Mouse (Mus musculus): ENCODE measurements around the gene Rsu1. TPM values are rescaled to one million over a fixed set of nuclear protein-coding genes. Genes with fewer than 3 reads are reported as not detected.

Gene Rsu1
- total RNA-seq (2023) = 50.4 TPM

DNA sequence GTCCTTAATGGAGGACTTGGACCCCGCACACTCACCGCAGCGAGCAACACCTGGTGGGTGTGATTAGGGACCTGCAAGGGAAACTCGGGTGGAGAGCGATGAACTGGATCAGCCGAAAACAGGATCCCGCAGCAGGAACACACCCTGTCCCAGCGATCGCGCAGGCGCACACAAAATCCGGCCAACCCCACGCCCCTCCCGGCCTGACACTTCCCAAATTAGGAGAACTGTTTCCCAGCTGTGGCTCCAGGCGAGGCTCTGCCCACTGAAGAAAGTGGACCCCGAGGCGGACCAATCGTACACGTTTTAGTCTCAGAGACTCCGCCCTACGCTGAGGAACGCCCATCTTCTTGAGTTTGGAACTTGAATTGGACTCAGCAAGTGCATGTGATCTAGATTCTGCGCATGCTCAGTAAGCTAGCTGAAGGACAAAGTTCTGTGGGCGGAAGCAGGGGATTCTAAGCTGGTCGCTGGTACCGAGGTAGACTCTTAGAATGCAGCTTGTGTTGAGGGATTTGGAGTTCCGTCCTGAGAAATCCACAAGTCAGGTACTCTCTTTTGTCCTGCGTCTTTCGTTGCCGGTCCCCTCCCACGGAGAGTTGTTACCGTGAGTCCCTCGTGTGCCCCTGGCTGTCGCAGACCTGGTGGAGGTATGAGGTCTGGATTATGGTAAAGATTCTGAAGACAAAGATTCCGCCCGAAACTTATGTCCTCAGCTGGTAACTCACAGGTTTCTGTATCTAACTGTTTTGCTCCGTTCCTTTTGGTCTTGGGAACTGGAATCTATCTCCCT is at the start of gene Rsu1:
Gene Rsu1 (minus strand): TSS at position 251 of the 793 bp plus-strand sequence.

Other genes with a start within 250 kb of the Rsu1 start
- gene Cubn, start 220.4 kb upstream of the Rsu1 start, total RNA-seq (2023) = 0.06 TPM